Mouse (Mus musculus) adrenal gland, adult 8-10 months (tissue): ENCODE data around the gene Gm20388. TPM values are rescaled to one million over a fixed set of nuclear protein-coding genes. Genes with fewer than 3 reads are reported as not detected.

Experiments used
- DNase-seq: peaks from one replicate; pipeline ENCODE4 v3.0.0; 2022
- total RNA-seq, 4 experiments: library from RNA; stranded (reverse); gene quantifications; 2 replicates each; pipeline ENCODE4 v1.2.4; 2022

Gene Gm20388
- total RNA-seq, 4 experiments from 2014 or later, result 1.7 to 16.9 (median 5.8) TPM

DNA sequence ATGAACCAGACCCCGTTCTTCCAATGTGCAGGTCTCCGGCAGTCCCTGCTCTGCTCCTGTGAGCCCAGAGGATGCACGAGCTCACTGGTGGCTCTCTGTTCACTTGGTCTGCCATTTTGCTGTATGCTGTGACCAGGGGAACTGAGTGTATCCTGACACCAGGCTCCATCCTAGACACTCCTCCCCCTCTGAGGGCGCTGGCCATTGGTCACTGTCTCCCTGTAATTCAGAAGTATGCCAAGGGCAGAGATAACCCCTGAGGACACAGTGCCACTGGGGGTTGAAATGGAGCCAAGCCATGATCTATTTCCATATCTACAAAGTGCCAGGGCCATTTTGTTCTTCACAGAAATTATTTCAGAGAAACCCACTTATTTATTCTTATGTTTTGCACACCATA is 937.8 kb downstream of the Gm20388 start:
- peak; percentile 72 for DNase-seq

DNA sequence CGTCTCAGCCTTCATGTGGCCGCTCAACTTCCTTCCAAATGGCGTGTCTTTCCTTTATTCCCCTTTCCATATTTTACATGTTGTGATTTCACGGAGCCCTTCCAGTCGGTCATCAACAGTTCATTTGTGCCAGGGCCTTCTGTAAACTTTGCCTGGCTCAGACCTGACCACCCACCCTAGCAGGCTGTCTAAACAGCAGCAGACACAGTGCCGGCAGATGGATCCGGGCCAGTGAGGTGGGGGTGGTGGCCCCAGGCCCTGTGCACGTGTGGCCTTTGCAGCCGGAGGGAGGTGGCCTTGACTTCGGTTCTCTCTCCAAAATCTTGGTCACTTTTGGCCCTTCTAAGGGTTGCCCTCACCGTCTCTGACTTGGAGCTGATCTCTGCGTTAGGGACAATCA is 940.8 kb downstream of the Gm20388 start:
- no peak for DNase-seq

DNA sequence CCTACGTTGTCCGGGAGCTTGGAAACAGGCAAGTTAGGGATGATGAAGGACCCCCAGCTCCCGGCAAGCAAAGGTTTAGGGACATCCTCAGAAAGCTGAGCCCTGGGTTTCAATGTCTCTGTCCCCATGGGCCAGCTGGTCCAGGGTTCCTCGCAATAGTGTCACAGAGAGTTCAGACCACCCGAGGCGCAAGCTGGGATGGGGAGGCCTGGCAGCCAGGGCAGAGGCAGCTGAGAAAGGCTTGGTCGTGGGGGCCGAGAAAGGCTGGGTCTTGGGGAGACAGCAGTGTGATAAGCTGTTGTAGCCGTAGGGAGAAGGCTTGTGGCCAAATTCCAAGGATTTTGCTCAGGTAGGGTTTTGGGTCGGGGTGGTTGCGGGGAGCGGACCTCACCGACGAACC is 949.2 kb downstream of the Gm20388 start:
- no peak for DNase-seq

DNA sequence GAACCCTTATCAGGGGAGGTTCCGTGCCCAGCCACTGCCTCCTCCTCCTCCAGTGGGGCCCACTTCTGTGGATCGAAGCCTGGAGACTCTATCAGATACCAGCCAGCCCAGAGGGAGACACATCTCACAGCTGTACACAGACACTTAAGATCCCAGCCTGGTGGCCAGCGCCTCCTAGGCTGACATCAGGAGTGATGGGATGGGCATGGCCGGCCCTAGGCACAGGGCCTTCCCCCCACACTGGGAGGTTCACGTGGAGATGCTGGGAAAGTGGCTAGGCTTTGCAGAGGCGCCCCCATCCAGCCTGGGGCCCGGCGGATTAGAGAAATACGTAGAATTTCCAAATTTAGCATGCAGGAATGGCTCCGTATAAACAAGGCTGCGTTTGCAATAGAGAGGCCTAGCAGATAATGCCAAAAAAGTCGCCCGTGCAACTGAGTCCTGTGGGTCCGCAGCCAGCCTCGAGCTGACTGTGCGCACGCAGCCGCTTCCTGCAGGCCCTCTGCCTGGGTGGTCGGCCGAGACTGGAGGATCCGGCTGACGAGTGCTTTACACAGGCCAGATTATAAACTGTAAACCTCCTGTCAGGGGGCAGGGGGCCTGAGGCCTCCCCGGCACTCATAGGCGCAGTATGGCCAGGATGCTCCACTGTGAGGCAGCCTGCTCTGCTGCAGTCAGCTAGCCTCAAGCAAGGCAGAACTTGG is 949.9 kb downstream of the Gm20388 start:
- DNase-seq, result no peak

DNA sequence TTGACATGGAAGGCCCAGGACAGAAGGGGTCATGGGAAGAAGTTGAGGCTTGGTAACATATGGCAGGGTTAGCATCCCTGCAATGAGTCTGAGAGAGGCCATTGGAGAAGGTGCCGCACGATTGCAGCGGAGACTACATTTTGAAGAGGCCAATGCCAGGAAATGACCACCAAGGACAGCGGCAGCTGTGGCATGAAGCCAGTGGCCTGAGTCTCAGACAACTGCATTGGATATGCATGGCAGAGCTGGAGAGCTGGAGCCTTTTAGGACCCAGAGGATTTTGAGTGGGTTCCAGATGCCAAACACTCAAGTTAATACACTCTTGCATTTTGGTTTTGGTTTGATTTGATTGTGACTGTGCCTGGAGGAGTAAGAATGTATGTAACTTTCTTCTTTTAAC is 953.0 kb downstream of the Gm20388 start:
- no peak for DNase-seq

DNA sequence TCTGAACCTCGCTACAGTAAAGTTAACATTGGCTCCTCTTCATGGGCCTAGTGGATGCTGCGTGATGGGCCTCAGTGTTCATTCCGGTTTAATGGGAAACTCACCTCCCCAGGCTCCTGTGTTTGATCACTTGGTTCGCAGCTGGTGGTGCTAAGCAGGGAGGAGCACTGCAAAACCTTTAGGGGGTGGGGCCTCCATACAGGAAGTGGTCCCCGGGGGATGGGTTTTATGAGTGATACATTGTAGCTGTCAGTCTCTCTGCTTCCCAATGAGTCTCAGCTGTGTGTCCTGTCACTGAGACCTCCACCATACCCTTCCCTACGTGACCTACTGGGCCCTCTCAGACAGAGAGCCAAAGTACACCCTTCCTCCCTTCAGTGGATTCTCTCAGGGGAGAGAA is 956.7 kb downstream of the Gm20388 start:
- DNase-seq, result no peak

DNA sequence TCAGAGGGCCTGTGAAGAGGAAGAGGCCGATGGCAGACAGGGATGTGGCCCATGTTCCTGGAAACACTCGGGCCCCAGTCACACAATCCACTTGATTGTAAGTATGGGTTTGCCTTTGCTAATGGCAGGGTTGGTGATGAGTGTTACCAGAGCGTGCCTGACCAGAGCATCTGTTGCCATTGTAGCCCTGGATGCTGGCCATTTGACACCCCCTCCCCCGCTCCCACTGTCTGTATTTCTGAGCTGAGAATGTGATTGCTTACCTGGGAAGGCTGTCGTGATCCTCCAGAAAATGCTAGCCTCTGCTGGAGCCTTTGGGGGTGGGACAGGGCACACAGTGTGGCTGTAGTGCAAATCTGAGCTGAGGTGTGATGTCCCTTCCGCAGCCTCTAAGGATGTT is 962.0 kb downstream of the Gm20388 start:
- DNase-seq, result no peak

DNA sequence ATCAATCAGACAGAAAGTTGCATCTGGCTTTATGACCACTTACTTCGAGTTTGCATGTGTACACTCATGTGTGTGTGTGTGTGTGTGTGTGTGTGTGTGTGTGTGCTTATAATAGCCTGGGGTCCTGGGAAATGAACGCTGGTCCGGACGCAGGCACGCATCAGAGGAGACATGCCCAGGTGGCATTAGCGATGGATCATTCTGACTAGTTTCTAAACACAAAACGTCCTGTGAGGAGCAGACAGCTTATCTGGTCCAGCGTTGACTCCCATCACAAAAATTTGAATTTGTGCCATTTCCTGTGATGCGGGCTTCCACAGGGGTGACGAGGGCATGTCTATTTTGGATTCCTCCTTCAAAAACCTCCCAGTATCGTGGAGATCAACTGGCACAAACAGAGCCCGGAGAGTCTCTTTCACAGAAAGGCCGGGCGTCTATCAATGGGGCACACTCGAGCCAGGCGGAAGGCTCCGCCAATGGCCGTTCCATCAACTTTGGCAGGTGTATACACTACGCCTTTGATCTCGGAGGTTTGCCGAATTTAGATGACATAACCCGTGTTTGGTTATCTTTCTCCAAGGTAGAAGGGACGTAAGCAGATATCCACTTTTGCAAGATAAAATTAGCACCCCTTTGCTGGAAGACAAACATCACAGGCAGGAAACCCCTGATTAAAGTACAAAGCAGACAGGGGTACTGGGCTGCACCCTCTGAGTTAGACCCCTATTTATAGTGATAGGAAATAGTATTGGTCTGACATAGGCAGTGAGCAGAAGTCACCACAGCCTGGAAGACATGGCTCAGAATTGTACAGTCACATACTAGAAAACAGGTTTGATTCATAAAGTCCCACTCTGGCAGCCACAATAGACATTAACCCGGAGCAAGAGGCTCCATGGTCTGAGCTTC is 965.6 kb downstream of the Gm20388 start:
- no peak for DNase-seq

DNA sequence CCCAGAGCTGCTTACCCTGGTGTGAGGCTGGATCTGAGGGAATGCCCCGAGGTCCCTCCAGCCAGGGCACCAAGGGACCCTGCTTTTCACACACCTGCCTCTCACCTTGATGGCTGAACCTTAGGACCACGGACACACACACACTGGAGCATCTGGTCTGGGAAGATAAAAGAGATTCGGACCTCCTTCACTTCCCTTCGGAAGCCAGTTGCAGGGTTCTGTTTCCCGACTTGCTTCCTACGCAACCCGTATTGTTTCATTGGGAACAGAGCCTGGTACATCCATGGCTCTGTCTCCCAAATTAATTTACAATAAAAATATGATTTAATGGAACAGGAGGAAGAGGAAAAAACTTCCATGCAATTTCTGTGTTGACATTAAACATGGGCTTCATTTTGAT is 966.4 kb downstream of the Gm20388 start:
- no peak for DNase-seq

DNA sequence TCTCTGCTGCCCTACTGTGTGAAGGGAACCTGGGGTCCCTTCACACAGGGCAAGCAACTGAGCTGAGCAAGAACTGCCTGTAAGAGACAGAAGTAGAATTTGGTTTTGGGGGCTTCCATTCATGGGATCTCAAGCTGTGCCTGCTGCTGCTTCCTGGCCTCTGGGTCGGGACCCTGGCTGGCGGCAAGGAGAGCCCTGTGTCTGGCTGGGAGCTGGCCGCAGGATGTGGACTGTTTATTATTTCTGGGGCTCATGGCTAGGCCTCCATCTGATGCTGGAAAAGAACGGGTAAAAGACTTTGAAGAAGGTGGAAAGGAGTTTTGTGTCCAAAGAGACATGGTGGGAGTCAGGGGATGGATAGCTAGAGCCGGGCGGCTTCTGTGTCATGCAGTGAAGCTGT is 969.3 kb downstream of the Gm20388 start:
- DNase-seq, result no peak

DNA sequence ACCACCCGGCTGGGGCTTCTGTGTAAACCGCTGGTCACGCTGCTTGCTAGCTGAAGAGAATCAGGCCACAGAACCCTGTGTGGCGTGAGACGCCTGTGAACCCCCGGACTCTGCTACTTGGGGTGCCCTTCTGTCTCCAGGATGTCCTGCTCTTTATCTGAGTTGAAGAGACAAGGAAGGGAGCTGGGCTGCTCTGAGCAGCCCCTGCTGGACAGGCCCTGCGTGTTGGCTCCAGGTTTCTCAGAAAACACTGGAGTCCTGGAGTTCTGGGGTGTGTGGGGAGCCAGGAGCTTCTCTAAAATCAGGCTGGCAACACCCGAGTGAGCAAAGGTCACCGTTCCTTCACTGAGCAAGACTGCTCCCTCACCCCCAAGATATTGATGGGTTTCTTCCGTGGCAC is 971.0 kb downstream of the Gm20388 start:
- no peak for DNase-seq

DNA sequence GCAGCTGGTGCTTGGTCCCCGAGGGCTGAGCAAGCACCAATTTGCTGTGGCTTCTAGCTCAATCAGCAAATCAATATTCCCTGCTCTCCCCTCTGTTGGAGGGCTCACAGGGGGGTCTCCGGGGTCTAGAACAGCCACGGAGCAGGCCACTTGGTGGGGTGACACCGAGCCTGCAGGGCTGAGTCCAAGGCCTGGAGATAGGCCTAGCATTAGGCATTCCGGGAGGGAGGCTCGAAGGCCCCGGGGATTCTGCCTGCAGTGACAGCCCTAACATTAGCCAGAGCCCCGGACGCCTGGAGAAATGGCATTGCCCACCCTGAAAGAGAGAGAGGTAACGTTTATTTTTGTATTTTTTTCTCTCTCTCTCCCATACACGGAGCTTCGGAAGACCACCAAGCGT is 972.0 kb downstream of the Gm20388 start:
- DNase-seq, result no peak

DNA sequence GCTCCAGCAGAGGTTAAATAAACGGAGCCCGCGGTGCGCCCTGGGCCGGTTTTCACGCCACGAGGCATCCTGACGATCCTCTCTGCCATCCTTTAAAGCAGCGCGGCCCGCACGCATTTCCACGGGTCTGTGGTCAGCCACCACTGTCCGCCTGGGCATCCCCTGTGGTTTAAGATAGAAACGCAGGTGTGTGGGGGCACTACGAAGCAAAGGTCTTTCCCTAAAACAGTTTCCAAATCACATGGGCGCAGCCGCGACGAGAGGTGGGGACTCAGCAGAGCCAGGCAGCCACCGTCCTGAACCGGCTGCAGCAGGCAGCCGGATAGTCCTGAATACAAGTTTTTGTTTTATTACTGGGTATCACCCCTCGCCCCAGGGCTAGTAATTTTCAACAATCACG is 972.7 kb downstream of the Gm20388 start:
- DNase-seq, result no peak

DNA sequence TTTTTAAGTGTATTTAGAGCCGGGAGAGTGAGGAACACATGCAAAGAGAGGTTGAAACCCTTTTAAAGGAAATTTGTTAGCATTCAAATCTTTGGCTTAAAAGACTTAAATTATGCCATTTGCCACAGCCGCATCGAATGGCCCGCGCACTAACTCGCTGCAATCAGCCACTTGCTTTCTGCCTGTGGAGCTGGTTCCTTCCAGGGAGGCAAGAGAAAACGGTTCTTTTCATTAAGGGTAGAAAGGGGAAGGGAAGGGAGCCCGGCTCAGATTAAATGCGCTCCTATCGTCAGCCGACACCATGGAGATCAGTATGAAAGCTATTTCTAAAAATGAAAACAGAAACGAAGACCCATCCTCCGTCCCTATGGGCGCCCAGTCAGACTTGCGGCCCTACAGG is 973.2 kb downstream of the Gm20388 start:
- no peak for DNase-seq

DNA sequence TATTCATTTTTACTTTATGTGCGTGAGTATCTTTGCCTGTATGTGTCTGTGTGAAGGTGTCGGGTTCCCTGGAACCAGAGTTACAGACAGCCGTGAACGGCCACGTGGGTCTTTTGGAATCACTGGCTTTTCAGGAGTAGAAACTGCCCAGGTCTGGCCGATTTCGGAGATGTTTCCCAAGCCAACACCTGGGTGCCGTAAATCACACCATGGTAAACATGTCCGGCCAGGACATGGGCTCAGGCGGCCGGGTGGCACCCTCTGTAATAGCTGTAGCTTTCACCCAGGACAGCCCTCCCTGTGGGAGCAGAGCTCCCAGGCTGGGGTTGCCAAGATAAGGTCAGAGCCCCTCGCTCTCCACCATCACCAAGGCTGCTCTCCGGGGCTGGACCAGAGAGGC is 974.2 kb downstream of the Gm20388 start:
- DNase-seq, result no peak

DNA sequence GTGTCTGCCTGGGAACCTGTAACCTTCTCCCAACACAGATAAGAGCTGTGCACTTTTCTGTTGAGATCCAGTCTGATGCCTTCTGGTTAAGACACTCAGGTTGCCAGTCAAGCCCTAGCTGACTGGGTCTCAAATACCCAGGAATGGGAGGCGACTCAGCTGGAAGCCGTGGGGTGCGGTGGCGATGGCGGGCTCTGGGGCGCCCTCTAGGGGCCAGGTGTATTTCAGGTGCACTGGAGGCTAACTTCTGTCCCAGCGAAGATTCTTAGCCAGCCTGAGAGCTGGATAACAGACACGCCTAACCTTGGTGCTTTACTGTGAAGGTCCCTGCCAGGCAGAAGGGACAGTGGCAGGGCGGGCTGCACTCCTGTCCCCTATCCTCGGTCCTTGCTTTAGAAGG is 976.6 kb downstream of the Gm20388 start:
- no peak for DNase-seq

DNA sequence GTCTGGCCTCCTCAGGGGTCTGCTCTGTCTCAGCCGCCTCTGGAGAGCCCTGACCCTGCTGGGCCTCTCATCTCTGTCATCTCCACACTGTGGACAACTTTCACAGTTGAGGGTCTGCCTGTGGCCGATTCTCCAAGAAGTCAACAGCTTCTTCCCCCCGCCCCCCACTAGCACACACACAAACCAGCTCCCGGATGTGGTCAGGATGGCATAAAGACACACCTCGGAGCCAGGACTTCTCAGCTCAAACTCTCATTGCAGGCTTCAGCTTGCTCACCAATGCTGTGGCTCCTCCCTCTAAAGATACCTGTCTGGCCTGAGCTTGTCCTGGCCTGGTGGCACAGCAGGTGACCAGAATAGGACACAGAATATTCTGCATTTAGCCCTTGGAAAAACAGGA is 977.4 kb downstream of the Gm20388 start:
- DNase-seq, result no peak

DNA sequence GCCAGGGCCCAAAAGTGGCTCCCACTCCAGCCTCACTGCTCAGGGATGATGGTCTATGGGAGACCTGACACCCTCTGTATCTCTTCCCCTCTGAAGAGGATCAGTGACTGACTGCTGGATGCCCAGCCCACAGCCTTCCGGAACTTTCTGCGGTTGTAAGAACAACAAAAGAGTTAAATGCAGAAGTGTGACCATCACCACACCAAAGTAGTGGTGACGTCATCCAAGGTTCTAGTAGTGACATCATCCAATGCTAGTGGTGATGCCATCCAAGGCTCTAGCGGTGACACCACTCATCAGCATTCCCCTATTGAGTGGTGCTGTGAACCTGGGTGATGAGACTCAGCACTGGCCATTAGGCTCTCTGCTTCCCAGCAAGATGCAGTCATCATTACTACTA is 978.5 kb downstream of the Gm20388 start:
- DNase-seq, result no peak

DNA sequence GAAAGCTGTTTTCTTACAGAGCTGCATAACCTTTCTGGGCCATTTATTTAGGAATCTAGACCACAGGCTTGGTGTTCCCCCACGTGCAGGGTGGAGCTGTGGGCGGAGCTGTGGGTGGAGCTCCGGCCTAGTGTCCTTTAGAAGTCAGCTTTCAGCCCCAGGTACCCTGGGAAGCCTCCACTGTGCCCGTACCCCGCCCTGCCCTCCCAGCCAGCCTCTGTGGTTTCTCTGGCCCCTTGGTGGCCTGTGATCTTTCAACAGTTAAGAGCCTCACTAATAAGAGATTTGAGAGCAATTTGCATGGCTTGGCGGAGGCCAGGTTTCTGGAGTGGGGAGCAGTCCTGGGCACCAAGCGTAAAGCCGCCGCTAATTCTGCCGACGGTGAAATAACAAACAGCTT is 979.4 kb downstream of the Gm20388 start:
- no peak for DNase-seq

DNA sequence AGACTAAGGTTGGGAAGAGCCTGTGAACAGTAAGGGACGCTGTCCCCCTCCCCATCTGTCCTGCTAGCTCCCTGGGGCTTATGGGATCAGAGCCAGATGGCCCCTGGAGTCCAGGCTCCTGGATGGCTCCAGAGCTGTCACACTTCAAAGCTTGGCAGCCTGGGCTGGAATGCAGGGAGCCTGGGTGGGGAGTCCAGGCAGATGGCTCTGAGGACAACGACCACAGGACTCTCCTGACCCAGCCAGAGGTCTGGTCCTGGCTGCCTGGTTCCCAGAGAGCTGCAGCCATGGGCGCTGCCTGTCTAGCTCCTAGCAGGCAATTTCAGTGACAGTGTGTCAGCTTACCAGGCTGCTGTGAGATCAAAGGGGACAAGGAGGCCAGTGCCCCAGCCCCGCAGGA is 984.4 kb downstream of the Gm20388 start:
- no peak for DNase-seq

DNA sequence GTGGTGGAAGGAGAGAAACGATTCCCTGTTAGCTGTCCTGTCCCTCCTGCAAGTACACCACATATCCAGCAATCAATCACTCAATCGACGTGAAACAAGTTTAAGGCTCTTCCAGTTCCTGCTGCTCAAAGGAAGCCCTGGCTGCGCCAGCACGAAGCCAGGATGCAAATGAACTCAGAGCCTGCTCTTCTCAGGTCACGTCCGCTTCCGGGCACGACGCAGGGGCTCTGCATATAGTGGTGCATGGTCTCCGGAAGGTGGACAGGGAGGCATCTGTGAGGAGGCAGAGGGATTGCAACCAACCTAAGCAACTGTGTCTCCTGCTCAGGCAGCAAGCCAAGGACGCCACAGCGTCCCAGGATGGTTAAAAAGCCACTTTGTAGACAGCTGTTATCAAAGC is 985.0 kb downstream of the Gm20388 start:
- no peak for DNase-seq

DNA sequence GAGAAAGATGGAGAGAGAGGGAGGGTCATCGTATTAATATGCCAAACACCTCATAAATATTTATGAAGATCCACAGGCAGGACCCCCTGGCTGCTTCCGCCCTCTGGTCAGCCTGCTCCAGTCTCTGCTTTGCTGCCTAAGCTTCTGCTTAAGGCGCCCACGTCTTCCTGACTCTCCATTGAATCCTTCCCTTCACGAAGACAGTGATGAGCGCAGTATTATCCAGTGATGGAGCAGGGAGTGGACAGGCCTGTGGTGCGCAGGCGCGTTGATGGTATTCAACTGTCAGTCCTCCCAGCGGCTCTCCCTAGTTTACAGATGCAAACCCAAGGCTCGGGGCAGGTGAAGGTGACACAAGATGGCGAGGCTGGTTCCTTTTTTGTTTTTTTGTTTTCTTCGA is 985.6 kb downstream of the Gm20388 start:
- no peak for DNase-seq

DNA sequence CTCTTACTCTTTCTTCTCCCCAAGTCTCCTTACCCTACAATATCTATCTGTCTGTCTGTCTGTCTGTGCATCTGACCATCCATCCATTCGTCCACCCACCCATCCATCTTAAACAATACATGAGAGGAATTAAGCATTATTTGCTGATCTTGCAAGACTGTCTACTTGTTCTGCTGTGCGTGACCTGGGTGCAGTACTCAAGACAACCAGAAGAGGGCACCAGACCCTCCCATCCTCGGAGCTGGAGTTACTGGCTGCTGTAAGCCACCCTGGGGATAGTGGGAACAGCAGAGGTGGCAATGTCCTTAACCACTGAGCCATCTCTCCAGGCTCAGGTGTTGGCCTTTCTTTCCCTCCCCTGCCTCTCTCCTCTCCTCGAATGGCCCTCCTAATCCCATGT is 987.4 kb downstream of the Gm20388 start:
- no peak for DNase-seq

DNA sequence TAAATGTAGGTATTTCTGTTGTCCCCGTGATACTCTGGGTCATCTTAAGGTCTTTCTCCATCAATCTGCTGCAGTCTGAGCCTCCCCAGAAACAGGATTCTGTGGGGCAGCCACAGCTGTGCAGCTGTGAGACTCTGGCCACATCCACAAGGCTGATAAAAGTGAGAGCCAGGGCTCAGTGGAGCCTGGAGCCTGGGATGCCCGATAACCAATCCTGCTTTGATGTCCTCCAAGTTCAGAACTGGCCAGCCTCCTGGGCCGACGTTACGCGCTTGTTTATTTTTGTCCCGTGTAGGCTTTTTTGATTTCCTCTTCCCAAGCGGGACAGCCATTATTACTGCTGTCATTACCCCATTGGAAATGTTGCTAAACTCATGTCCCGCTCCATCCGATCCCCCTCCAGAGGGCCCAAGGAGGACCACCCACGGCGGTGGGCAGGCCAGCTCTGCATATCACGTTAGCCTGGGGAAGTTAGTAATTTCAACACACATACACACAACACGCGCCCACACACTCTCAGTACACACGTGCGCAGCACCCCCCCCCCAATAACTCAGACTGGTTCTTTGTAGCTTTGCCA is 988.3 kb downstream of the Gm20388 start:
- no peak for DNase-seq
